Mouse (Mus musculus) MEL (cell line): Measurements from ENCODE around the gene Smarca2. TPM values are rescaled to one million over a fixed set of nuclear protein-coding genes. Genes with fewer than 3 reads are reported as not detected.

Experiments
- DNase-seq: peaks from one replicate; pipeline ENCODE4 v3.0.0; 2011; ENCODE audit warnings: low read depth, low spot score
- H3K27ac ChIP-seq: 2 replicates; pipeline ENCODE4 v1.5.1; 2012; ENCODE audit warnings: low read depth, mild to moderate bottlenecking, control low read depth, low read length, moderate library complexity; ENCODE audit not compliant: control insufficient read depth
- H3K27me3 ChIP-seq, 2 experiments: fragments of 150-350 bp in 1 of 2; sonication (generic) in 1 of 2; 2 replicates each; pipeline ENCODE4 v1.6.1; 2012; ENCODE audit warnings: low read length in 2 of 2, mild to moderate bottlenecking in 2 of 2, improper control_type of control experiment in 1 of 2, moderate library complexity in 1 of 2; ENCODE audit not compliant: insufficient read depth in 2 of 2, control insufficient read depth in 1 of 2
- H3K36me3 ChIP-seq, 2 experiments: 2 replicates each; pipeline ENCODE4 v1.6.1; 2012 to 2014; ENCODE audit warnings: low read length in 2 of 2, improper control_type of control experiment in 1 of 2, inconsistent platforms in 1 of 2, mild to moderate bottlenecking in 1 of 2; ENCODE audit not compliant: insufficient read depth in 2 of 2, control insufficient read depth in 1 of 2
- H3K4me1 ChIP-seq, 2 experiments: fragments of 150-350 bp in 1 of 2; sonication (generic) in 1 of 2; 2 replicates each; pipeline ENCODE4 v1.6.1; 2012; ENCODE audit warnings: low read length in 2 of 2, improper control_type of control experiment in 1 of 2, mild to moderate bottlenecking in 1 of 2; ENCODE audit not compliant: insufficient read depth in 2 of 2, control insufficient read depth in 1 of 2
- H3K4me3 ChIP-seq, 2 experiments: fragments of 150-350 bp in 1 of 2; sonication (generic) in 1 of 2; 2 replicates each; pipeline ENCODE4 v1.5.1; 2012; ENCODE audit warnings: low read depth in 2 of 2, low read length in 2 of 2, mild to moderate bottlenecking in 2 of 2, moderate library complexity in 2 of 2, control low read depth in 1 of 2, improper control_type of control experiment in 1 of 2; ENCODE audit not compliant: control insufficient read depth in 1 of 2, insufficient read depth in 1 of 2
- H3K79me2 ChIP-seq: 2 replicates; pipeline ENCODE4 v1.6.1; 2012; ENCODE audit warnings: mild to moderate bottlenecking, low read length, moderate library complexity; ENCODE audit not compliant: control insufficient read depth, poor library complexity, insufficient read depth
- H3K9ac ChIP-seq: 2 replicates; pipeline ENCODE4 v1.6.1; 2012; ENCODE audit warnings: low read depth, mild to moderate bottlenecking, control low read depth, low read length, moderate library complexity; ENCODE audit not compliant: control insufficient read depth, poor library complexity, severe bottlenecking
- H3K9me3 ChIP-seq: fragments of 150-350 bp; sonication (generic); replicated peaks from 2 replicates; pipeline ENCODE4 v1.6.1; 2012; ENCODE audit warnings: mild to moderate bottlenecking, low read length, improper control_type of control experiment, moderate library complexity; ENCODE audit not compliant: insufficient read depth
- BHLHE40 ChIP-seq: IDR thresholded peaks from 2 replicates; pipeline ENCODE4 v1.6.1; 2012; ENCODE audit warnings: low read depth, mild to moderate bottlenecking, inconsistent platforms, low read length, improper control_type of control experiment, borderline replicate concordance
- ELF1 ChIP-seq: IDR thresholded peaks from 2 replicates; pipeline ENCODE4 v1.6.1; 2014; ENCODE audit warnings: low read depth, mild to moderate bottlenecking, inconsistent platforms, low read length, improper control_type of control experiment, moderate library complexity
- ETS1 ChIP-seq: IDR thresholded peaks from 2 replicates; pipeline ENCODE4 v1.6.1; 2012; ENCODE audit warnings: low read depth, mild to moderate bottlenecking, inconsistent platforms, low read length, improper control_type of control experiment, moderate library complexity
- GABPA ChIP-seq: IDR thresholded peaks from 2 replicates; pipeline ENCODE4 v1.6.1; 2012; ENCODE audit warnings: low read depth, mild to moderate bottlenecking, inconsistent platforms, low read length, improper control_type of control experiment, moderate library complexity
- GATA1 ChIP-seq: IDR thresholded peaks from 2 replicates; pipeline ENCODE4 v1.6.1; 2011; ENCODE audit warnings: low read depth, low read length, improper control_type of control experiment
- HCFC1 ChIP-seq: IDR thresholded peaks from 2 replicates; pipeline ENCODE4 v1.6.1; 2012; ENCODE audit warnings: low read depth, mild to moderate bottlenecking, inconsistent platforms, low read length, improper control_type of control experiment, moderate library complexity
- JUND ChIP-seq: IDR thresholded peaks from 2 replicates; pipeline ENCODE4 v1.6.1; 2011; ENCODE audit warnings: low read depth, mild to moderate bottlenecking, improper control_type of control experiment, low read length
- KAT2A ChIP-seq: conservative IDR thresholded peaks from 2 replicates; pipeline ENCODE4 v1.6.1; 2012; ENCODE audit warnings: low read depth, low read length, improper control_type of control experiment, inconsistent platforms
- MAFK ChIP-seq: IDR thresholded peaks from 2 replicates; pipeline ENCODE4 v1.6.1; 2011; ENCODE audit warnings: low read depth, mild to moderate bottlenecking, low read length, improper control_type of control experiment, borderline replicate concordance
- MAX ChIP-seq: IDR thresholded peaks from 2 replicates; pipeline ENCODE4 v1.6.1; 2011; ENCODE audit warnings: low read length, improper control_type of control experiment
- MEF2A ChIP-seq: IDR thresholded peaks from 2 replicates; pipeline ENCODE4 v1.6.1; 2014; ENCODE audit warnings: low read depth, mild to moderate bottlenecking, inconsistent platforms, low read length, improper control_type of control experiment; ENCODE audit not compliant: poor library complexity, insufficient replicate concordance, severe bottlenecking; ENCODE audit errors: extremely low read depth
- MYB ChIP-seq: IDR thresholded peaks from 2 replicates; pipeline ENCODE4 v1.6.1; 2011; ENCODE audit warnings: mild to moderate bottlenecking, low read depth, low read length, improper control_type of control experiment
- NELFE ChIP-seq: IDR thresholded peaks from 2 replicates; pipeline ENCODE4 v1.6.1; 2011; ENCODE audit warnings: low read depth, low read length, improper control_type of control experiment
- POLR2A ChIP-seq, 2 experiments: IDR thresholded peaks; 2 replicates each; pipeline ENCODE4 v1.6.1; 2011 to 2012; ENCODE audit warnings: low read length in 2 of 2, mild to moderate bottlenecking in 2 of 2, control low read depth in 1 of 2, improper control_type of control experiment in 1 of 2, low read depth in 1 of 2, moderate library complexity in 1 of 2; ENCODE audit not compliant: control insufficient read depth in 1 of 2, insufficient read depth in 1 of 2, poor library complexity in 1 of 2
- POLR2AphosphoS2 ChIP-seq: IDR thresholded peaks from 2 replicates; pipeline ENCODE4 v1.6.1; 2011; ENCODE audit warnings: low read length, improper control_type of control experiment
- POLR2AphosphoS5 ChIP-seq: IDR thresholded peaks from 2 replicates; pipeline ENCODE4 v1.6.1; 2012; ENCODE audit warnings: low read depth, borderline replicate concordance, mild to moderate bottlenecking, inconsistent platforms, low read length, moderate library complexity, mixed read lengths
- RCOR1 ChIP-seq: IDR thresholded peaks from 2 replicates; pipeline ENCODE4 v1.6.1; 2012; ENCODE audit warnings: low read depth, mild to moderate bottlenecking, inconsistent platforms, low read length, improper control_type of control experiment
- SIN3A ChIP-seq: IDR thresholded peaks from 2 replicates; pipeline ENCODE4 v1.6.1; 2012; ENCODE audit warnings: low read length, improper control_type of control experiment, inconsistent platforms
- SMC3 ChIP-seq: IDR thresholded peaks from 2 replicates; pipeline ENCODE4 v1.6.1; 2011; ENCODE audit warnings: low read depth, low read length, improper control_type of control experiment
- TAL1 ChIP-seq: IDR thresholded peaks from 2 replicates; pipeline ENCODE4 v1.6.1; 2012; ENCODE audit warnings: mild to moderate bottlenecking, inconsistent platforms, low read length, moderate library complexity, mixed read lengths
- TBP ChIP-seq: IDR thresholded peaks from 2 replicates; pipeline ENCODE4 v1.8.0; 2011; ENCODE audit warnings: low read depth, low read length, improper control_type of control experiment
- USF1 ChIP-seq: IDR thresholded peaks from 2 replicates; pipeline ENCODE4 v1.6.1; 2014; ENCODE audit warnings: low read depth, mild to moderate bottlenecking, inconsistent platforms, low read length, improper control_type of control experiment, moderate library complexity
- USF2 ChIP-seq, 2 experiments: IDR thresholded peaks; 2 replicates each; pipeline ENCODE4 v1.6.1; 2011 to 2012; ENCODE audit warnings: improper control_type of control experiment in 2 of 2, low read length in 2 of 2, borderline replicate concordance in 1 of 2, inconsistent platforms in 1 of 2, low read depth in 1 of 2, mild to moderate bottlenecking in 1 of 2; ENCODE audit not compliant: insufficient read depth in 1 of 2
- ZKSCAN1 ChIP-seq: IDR thresholded peaks from 2 replicates; pipeline ENCODE4 v1.6.1; 2012; ENCODE audit warnings: low read depth, mild to moderate bottlenecking, inconsistent platforms, low read length, improper control_type of control experiment, moderate library complexity
- ZNF384 ChIP-seq: IDR thresholded peaks from 2 replicates; pipeline ENCODE4 v1.6.1; 2012; ENCODE audit warnings: low read depth, mild to moderate bottlenecking, inconsistent platforms, low read length, improper control_type of control experiment
- polyA plus RNA-seq, 2 experiments: library from polyadenylated mRNA; stranded (reverse) in 1 of 2; unstranded in 1 of 2; fragments of >175 nt in 1 of 2; fragments of >200 nt in 1 of 2; gene quantifications; 2 replicates each; pipeline versions ENCODE4 v1.2.1 to v1.2.4; 2012; ENCODE audit warnings: low replicate concordance in 2 of 2, low read depth in 1 of 2; ENCODE audit not compliant: insufficient read length in 2 of 2, insufficient read depth in 1 of 2, missing spikeins in 1 of 2
- total RNA-seq: library from RNA; depleted of rRNA; stranded (reverse); fragments of 300-350 nt; gene quantifications from 2 replicates; pipeline ENCODE4 v1.2.3, GENCODE M21; 2012

Gene Smarca2
- total and polyA plus RNA-seq, 3 experiments = 6.6 to 23.2 TPM; not detected in 1

DNA sequence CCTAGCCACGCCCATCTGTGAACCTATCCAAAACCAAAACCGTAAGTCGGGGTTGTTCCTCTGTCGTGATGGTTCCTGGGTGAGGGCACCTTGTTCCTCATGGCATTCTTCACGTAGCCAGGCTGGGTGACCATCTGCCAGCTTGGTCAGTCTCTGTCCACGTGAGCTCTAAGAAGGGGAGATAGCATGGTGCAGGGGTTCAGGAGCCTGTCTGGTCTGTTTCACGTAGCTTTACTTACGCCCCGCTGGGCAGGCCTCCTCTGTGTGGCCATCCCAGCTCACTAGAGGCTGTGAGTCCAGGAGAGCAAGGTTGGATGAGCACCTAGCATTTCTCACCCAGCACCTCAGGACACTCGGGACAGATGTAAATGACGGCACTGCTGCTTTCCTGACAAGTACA lies 119.0 kb downstream of the Smarca2 start:
- Histone ChIP-seq H3K36me3 (no peaks in the 10 kb centered on the region), H3K4me1 (no peaks in the 10 kb centered on the region), H3K79me2 (no peaks in the 10 kb centered on the region), H3K27ac (no peak overlapping the region), H3K4me3 (no peak overlapping the region), H3K9me3 (no peaks in the 10 kb centered on the region), H3K9ac (no peak overlapping the region), H3K27me3 (no peaks in the 10 kb centered on the region)
- TF ChIP-seq GATA1 (no peak), POLR2AphosphoS5 (no peak), TAL1 (no peak), POLR2A (IDR thresholded peaks at IDR 0.05; ENCODE audit: control insufficient read depth in 1 of 2, insufficient read depth in 1 of 2, low read depth in 1 of 2, low read length in 2 of 2, poor library complexity in 1 of 2) (no peak)
- no peak for DNase-seq

DNA sequence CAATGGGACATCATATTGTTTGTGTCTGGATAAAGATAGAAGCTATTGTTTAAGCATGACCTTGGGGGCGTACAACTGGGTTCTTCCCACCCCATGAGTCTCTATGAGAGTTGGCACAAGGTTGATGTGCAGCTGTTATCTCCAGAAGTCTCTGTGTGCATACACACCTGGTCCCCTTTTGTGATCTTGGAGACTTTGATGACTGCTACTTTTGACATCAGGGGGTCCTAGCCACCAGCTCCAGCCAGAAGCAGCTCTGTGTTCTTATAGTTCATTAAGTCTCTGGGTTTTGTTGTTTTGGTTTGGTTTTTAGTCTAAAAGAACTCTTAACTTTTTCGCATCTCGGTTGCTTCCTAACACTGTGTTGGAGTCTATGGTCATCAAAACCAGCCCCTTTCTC lies 119.8 kb downstream of the Smarca2 start:
- Histone ChIP-seq H3K79me2 (no peaks in the 10 kb centered on the region), H3K4me1 (no peaks in the 10 kb centered on the region), H3K27ac (no peak overlapping the region), H3K27me3 (no peaks in the 10 kb centered on the region), H3K36me3 (no peaks in the 10 kb centered on the region), H3K4me3 (no peak overlapping the region), H3K9me3 (no peaks in the 10 kb centered on the region), H3K9ac (no peak overlapping the region)
- TF ChIP-seq POLR2AphosphoS5 = no peak
- TF ChIP-seq MEF2A = no peak
- no peak for TF ChIP-seq POLR2A (IDR thresholded peaks at IDR 0.05; ENCODE audit: control insufficient read depth in 1 of 2, insufficient read depth in 1 of 2, low read depth in 1 of 2, low read length in 2 of 2, poor library complexity in 1 of 2)
- TF ChIP-seq USF2 (IDR thresholded peaks at IDR 0.05; ENCODE audit: borderline replicate concordance in 1 of 2, insufficient read depth in 1 of 2, low read depth in 1 of 2, low read length in 2 of 2) = no peak
- TF ChIP-seq TBP = no peak
- TF ChIP-seq BHLHE40 = no peak
- TF ChIP-seq MYB = no peak
- no peak for TF ChIP-seq MAFK
- no peak for TF ChIP-seq SIN3A
- no peak for TF ChIP-seq ELF1
- TF ChIP-seq KAT2A = no peak
- TF ChIP-seq JUND = no peak
- no peak for DNase-seq

DNA sequence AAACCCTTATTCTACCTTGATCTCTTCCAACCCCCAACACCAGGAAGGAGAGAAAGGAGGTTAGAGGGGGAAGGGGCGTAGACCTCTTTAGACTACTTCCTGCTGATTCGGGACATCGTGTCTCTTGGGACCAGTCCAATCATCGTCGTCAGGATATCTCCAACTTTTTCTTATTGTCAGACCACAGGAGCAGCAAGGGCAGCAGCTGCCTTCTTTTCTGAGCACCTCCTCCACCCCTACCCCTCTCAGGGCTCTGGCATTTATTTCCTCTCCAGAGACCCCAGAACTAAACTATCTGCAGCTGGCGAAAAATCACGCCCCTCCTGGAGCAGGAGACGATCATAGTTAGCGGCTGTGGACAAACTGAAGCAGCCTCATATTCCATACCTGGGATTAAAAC lies 122.9 kb downstream of the Smarca2 start:
- H3K36me3 ChIP-seq = no peaks in the 10 kb centered on the region
- no peaks in the 10 kb centered on the region for H3K27me3 ChIP-seq
- H3K4me3 ChIP-seq = no peak overlapping the region
- no peak for DNase-seq
- no peak overlapping the region for H3K27ac ChIP-seq
- no peak overlapping the region for H3K9ac ChIP-seq
- H3K79me2 ChIP-seq = no peaks in the 10 kb centered on the region
- H3K9me3 ChIP-seq = no peaks in the 10 kb centered on the region
- TF ChIP-seq USF1 (no peak), MAX (no peak), SMC3 (no peak), GABPA (no peak), POLR2AphosphoS2 (no peak), MAFK (no peak), TAL1 (no peak), ZKSCAN1 (no peak), HCFC1 (no peak), ETS1 (no peak), ZNF384 (no peak), KAT2A (no peak), BHLHE40 (no peak), RCOR1 (no peak), NELFE (no peak), MYB (no peak), JUND (no peak)
- TF ChIP-seq, all 39 proteins: peak for 0
- no peaks in the 10 kb centered on the region for H3K4me1 ChIP-seq
